Mouse (Mus musculus) forebrain, postnatal 0 days (tissue): ENCODE data around the gene Kifc1. TPM values are rescaled to one million over a fixed set of nuclear protein-coding genes. Genes with fewer than 3 reads are reported as not detected.
A peak's percentile ranks its signal among the peaks of the same experiment; 100 is the strongest.

Experiments used
- ATAC-seq: fragments of 200-750 bp; cut with Nextera tagmentation; 2 replicates; pipeline ENCODE4 v1.8.0; 2017; ENCODE audit warnings: mild to moderate bottlenecking, moderate library complexity
- DNase-seq: peaks from one replicate; pipeline ENCODE4 v3.0.0-alpha.2; 2015
- H3K27ac ChIP-seq: fragments of 300-500 bp; sonication (generic); 2 replicates; pipeline ENCODE4 v1.5.1; 2014; ENCODE audit warnings: low read depth, mild to moderate bottlenecking, antibody characterized with exemption, low read length, moderate library complexity, mixed read lengths
- H3K27me3 ChIP-seq: fragments of 300-500 bp; sonication (generic); 2 replicates; pipeline ENCODE4 v1.6.1; 2014; ENCODE audit warnings: mild to moderate bottlenecking, low read length, mixed read lengths; ENCODE audit not compliant: insufficient read depth
- H3K36me3 ChIP-seq: fragments of 300-500 bp; sonication (generic); 2 replicates; pipeline ENCODE4 v1.6.1; 2014; ENCODE audit warnings: mild to moderate bottlenecking, moderate library complexity; ENCODE audit not compliant: insufficient read depth
- H3K4me1 ChIP-seq: fragments of 300-500 bp; sonication (generic); 2 replicates; pipeline ENCODE4 v1.6.1; 2014; ENCODE audit warnings: antibody characterized with exemption; ENCODE audit not compliant: insufficient read depth
- H3K4me2 ChIP-seq: fragments of 300-500 bp; sonication (generic); 2 replicates; pipeline ENCODE4 v1.6.1; 2014; ENCODE audit warnings: low read depth, mild to moderate bottlenecking, moderate library complexity
- H3K4me3 ChIP-seq: fragments of 300-500 bp; sonication (generic); 2 replicates; pipeline ENCODE4 v1.5.1; 2014; ENCODE audit warnings: low read depth, low read length, mixed read lengths
- H3K9ac ChIP-seq: fragments of 300-500 bp; sonication (generic); 2 replicates; pipeline ENCODE4 v1.6.1; 2014; ENCODE audit warnings: mild to moderate bottlenecking
- H3K9me3 ChIP-seq: fragments of 300-500 bp; sonication (generic); 2 replicates; pipeline ENCODE4 v1.6.1; 2016; ENCODE audit warnings: low read length
- CTCF ChIP-seq: sonication (generic); IDR thresholded peaks from 2 replicates; pipeline ENCODE4 v1.5.1; 2016; ENCODE audit warnings: antibody characterized with exemption, control low read depth, low read depth
- WGBS: fragments of 180-500 bp; shearing (Covaris S2); extraction: QIAGEN DNeasy Blood & Tissue Kit; methylation state at CpG from one replicate; pipeline ENCODE4 v1.1.7; 2014; 5-methylcytosine and 5-hydroxymethylcytosine counted together
- polyA plus RNA-seq: library from polyadenylated mRNA; unstranded; fragments of >200 nt; fragmentation: Nextera tagmentation; extraction: Ambion mirVana; gene quantifications from 2 replicates; pipeline ENCODE4 v1.2.1, GENCODE M21; 2015
- total RNA-seq: library from RNA; depleted of rRNA; stranded (reverse); fragments of >200 nt; gene quantifications from 2 replicates; pipeline ENCODE4 v1.2.3, GENCODE M21; 2014

Kifc1 gene
- total and polyA plus RNA-seq, 2 experiments from 2014 or later = 1.3 to 4.7 TPM

- Histone ChIP-seq H3K4me2 (no peak overlapping the region), H3K36me3 (0 out of 2 replicates have a peak, but pooled peaks cover 5% of the 10 kb centered on the region), H3K9ac (no peak overlapping the region), H3K4me3 (no peak overlapping the region), H3K9me3 (no peaks in the 10 kb centered on the region), H3K4me1 (peaks cover 3% of the 10 kb centered on the region; the same call in 1 of the 2 replicates), H3K27me3 (no peaks in the 10 kb centered on the region), H3K27ac (no peak overlapping the region)
- no peak for DNase-seq
- TF ChIP-seq CTCF = no peak
- WGBS = 87% methylated on average over 21 of the region's 21 CpGs
- no peak for ATAC-seq
Observed at GRCm38 (mm10) chr17:33925406-33926116, 35.1 kb upstream of the Kifc1 start.

DNA sequence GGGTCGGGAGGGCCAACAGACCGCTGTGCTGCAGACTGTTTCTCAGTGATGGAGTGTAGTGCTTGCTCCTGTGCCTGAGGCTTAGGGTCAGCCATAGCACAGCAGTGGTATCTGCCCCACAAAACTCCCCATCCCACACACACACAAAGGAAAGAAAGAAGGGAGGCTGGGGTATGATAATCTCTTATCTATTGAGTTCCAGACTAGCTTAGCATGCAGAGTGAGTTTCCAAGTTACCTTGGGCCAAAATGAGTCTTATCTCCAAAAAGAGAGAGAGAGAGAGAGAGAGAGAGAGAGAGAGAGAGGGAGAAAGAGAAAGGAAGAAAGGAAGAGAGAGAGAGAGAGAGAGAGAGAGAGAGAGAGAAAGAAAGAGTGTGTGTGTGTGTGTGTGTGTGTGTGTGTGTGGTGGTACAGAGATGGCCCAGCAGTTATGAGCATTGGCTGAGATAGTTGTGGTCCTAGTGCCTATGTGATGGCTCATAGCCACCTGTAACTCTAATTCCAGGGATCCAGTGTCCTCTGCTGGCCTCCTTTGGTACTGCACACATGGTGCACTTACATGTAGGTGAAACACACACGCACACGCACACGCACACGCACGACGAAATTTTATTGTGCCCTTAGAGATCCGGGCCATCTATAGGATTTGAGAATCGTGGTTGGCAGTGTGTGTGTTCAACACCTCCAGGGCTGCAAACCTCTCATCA is 34.3 kb upstream of the Kifc1 start:
- Histone ChIP-seq H3K27me3 (no peaks in the 10 kb centered on the region), H3K4me1 (peaks cover 10% of the 10 kb centered on the region), H3K9me3 (no peaks in the 10 kb centered on the region), H3K27ac (no peak overlapping the region), H3K36me3 (0 out of 2 replicates have a peak, but pooled peaks cover 5% of the 10 kb centered on the region), H3K9ac (no peak overlapping the region), H3K4me3 (no peak overlapping the region), H3K4me2 (no peak overlapping the region)
- ATAC-seq = no peak
- peak; percentile 66 for TF ChIP-seq CTCF
- WGBS = 90% methylated on average over 10 of the region's 10 CpGs
- DNase-seq = no peak

DNA sequence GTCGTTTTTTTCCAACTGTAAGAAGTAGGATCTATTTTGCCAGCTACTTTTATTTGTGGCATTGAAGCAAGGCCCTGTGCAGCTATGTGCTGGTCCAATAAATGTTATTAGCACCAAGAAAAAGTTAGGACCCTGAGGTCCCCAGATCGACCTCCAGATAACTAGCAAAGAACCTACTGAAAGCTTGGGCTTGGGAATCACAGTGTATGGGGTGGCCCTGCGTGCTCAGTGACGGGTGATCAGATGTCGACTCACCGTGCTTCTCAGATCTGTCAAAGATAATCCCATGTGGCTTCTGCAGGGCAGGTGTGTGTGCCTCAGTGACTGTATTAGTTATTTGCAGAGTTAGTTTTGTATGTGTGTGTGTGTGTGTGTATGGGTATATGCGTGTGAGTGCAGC is 30.9 kb upstream of the Kifc1 start:
- no peak overlapping the region for H3K4me3 ChIP-seq
- H3K4me1 ChIP-seq = peaks cover 7% of the 10 kb centered on the region; the same call in 1 of the 2 replicates
- 91% methylated on average over 7 of the region's 7 CpGs for WGBS
- no peak overlapping the region for H3K4me2 ChIP-seq
- no peaks in the 10 kb centered on the region for H3K9me3 ChIP-seq
- H3K27ac ChIP-seq = no peak overlapping the region
- no peak for TF ChIP-seq CTCF
- H3K27me3 ChIP-seq = no peaks in the 10 kb centered on the region
- H3K9ac ChIP-seq = no peak overlapping the region
- H3K36me3 ChIP-seq = peaks cover 6% of the 10 kb centered on the region; the same call in 1 of the 2 replicates
- ATAC-seq = no peak
- DNase-seq = no peak

DNA sequence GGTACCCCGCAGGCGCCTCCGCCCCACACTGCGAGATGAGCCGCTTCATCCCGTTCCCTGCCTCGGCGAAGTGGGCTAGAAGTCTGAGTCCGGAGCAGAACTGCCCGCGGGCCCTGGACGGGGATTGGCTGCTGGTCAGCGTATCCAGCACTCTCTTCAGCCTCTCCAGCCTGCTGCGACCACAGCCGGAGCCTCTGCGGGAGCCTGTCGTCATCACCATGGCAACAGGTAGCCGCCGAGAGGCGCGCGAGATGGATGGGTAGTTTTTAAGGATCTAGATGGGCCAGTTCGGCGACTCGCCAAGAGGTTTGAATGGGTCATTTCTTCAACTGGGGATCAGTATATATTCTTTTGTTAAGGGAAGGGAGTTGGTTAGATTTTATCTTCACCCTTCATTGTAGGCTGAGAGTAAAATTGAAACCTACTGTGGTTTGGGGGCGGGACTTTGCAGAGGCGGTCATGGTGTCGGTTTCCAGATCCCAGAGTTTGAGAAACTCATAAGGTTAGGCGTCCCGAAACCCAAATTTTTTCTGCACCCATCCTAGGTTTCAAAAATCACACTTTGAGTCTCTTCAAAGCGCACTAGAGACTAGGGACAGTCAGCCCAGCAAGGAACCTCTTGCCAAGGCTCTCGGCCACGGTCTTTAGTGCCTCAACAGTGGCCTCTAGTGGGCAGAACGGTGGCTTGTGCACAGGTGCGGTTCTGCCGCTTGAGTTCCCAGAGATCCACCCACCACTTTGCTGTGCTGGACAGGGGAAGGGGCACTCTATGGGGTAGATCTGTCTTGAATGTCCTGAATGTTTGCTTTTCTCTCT is 30.0 kb upstream of the Kifc1 start:
- peaks cover 7% of the 10 kb centered on the region; the same call in 1 of the 2 replicates for H3K4me1 ChIP-seq
- 1% methylated on average over 36 of the region's 36 CpGs for whole genome bisulfite sequencing
- H3K27me3 ChIP-seq = no peaks in the 10 kb centered on the region
- peak; percentile 80 for TF ChIP-seq CTCF
- peaks cover 4% of the 10 kb centered on the region; the same call in 1 of the 2 replicates for H3K36me3 ChIP-seq
- peak overlapping the region; percentile 79 for H3K4me2 ChIP-seq
- peak overlapping the region; percentile 51 for H3K9ac ChIP-seq
- ATAC-seq = peak; percentile 25
- peak; percentile 77 for DNase-seq
- peak overlapping the region; percentile 42 for H3K4me3 ChIP-seq
- no peaks in the 10 kb centered on the region for H3K9me3 ChIP-seq
- H3K27ac ChIP-seq = peak overlapping the region; percentile 29; the same call in 1 of the 2 replicates

DNA sequence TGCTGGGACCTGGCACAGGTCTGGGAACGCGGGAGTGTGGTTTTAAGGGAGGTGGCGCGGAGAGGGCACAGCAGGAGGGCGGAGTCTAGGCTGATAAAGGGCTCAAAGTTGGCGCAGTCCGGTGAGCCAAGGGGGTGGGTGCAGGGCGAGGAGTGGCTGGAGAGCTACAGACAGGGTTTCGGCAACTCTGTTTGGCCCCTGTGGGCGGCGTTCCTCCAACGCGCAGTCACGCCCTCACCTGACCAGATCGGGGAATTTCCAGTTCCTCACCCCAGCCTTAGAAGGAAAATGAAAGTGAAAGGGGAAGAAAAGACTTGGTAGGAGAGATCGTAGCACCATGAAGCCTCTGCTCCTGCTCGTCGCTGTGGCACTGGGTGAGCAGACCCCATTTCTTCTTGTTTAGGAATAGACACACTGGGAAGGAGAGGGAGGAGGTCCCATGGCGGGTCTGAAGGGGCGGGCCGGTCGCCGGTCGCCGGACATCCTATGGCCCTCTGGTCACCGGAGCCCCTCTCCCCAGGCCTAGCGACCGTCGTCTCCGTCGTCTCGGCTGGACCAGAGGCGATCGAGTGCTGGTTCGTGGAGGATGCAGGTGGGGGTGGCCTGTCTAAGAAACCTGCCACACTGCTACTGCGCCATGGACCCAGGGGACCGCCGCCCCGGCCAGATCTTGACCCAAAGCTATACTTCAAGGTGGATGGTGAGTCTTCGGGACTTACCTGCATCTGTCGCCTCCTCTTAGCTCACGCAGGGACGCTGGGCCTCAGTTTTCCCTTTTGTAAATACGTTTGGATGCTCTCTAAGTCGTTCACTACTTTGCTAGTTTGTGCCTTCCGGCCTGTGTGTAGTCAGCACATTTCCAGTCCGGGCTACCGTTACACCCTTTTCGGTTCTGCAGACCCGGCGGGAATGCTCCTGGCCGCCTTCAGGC is 29.2 kb upstream of the Kifc1 start:
- no peaks in the 10 kb centered on the region for H3K9me3 ChIP-seq
- H3K27me3 ChIP-seq = no peaks in the 10 kb centered on the region
- H3K4me3 ChIP-seq = peak overlapping the region; percentile 42
- no peak for ATAC-seq
- peak overlapping the region; percentile 29; the same call in 1 of the 2 replicates for H3K27ac ChIP-seq
- H3K4me1 ChIP-seq = peaks cover 7% of the 10 kb centered on the region; the same call in 1 of the 2 replicates
- peak overlapping the region; percentile 51 for H3K9ac ChIP-seq
- WGBS = 3% methylated on average over 52 of the region's 52 CpGs
- DNase-seq = no peak
- H3K4me2 ChIP-seq = peak overlapping the region; percentile 79
- TF ChIP-seq CTCF = peak; percentile 36
- peaks cover 10% of the 10 kb centered on the region for H3K36me3 ChIP-seq
